ENCODE assay signal across 12 mouse cellular contexts in genomic region chr14:48205044-48205443, GRCm38 (mm10).
"Had no signal": no experiment of that assay in that cellular context is flagged by ENCODE, and none has a peak within 500 bp of the region (broad histone marks: within the 10 kb centered on the region; RNA-seq: fewer than 3 reads in every experiment).

No protein-coding gene starts in this region.

- H3K36me3 ChIP-seq: limb, embryonic 15.5 days; midbrain, embryonic 12.5 days; stomach, embryonic 15.5 days had no signal

- H3K27ac ChIP-seq: limb, embryonic 15.5 days; midbrain, embryonic 12.5 days; stomach, embryonic 15.5 days had no signal

- H3K27me3 ChIP-seq: limb, embryonic 15.5 days; midbrain, embryonic 12.5 days; stomach, embryonic 15.5 days had no signal

- H3K9ac ChIP-seq: limb, embryonic 15.5 days; midbrain, embryonic 12.5 days; stomach, embryonic 15.5 days had no signal

- H3K9me3 ChIP-seq: limb, embryonic 15.5 days; midbrain, embryonic 12.5 days; stomach, embryonic 15.5 days had no signal

- ATAC-seq: lung, postnatal 0 days had no signal

- H3K4me2 ChIP-seq: limb, embryonic 15.5 days; midbrain, embryonic 12.5 days; stomach, embryonic 15.5 days had no signal

- DNase-seq: layer of hippocampus, adult 9-11 months; layer of hippocampus, postnatal 36 days; lung, adult 18-20 months; retina, postnatal 1 day; right cerebral cortex, postnatal 4 days; thymus, adult 2 months; thymus, postnatal 25 days had no signal

- H3K4me3 ChIP-seq: limb, embryonic 15.5 days; midbrain, embryonic 12.5 days; myocyte; stomach, embryonic 15.5 days had no signal
